Mouse (Mus musculus) stomach, embryonic 16.5 days (tissue): Measurements from ENCODE around the gene Rab1a. TPM values are rescaled to one million over a fixed set of nuclear protein-coding genes. Genes with fewer than 3 reads are reported as not detected.

Experiments used
- ATAC-seq: fragments of 200-750 bp; cut with Nextera tagmentation; 2 replicates; pipeline ENCODE4 v1.8.0; 2017; ENCODE audit warnings: moderate number of reproducible peaks, moderate TSS enrichment; ENCODE audit not compliant: insufficient read depth, low FRiP score
- H3K27ac ChIP-seq: fragments of 300-500 bp; sonication (generic); 2 replicates; pipeline ENCODE4 v1.5.1; 2014; ENCODE audit warnings: low read length
- H3K27me3 ChIP-seq: fragments of 300-500 bp; sonication (generic); 2 replicates; pipeline ENCODE4 v1.6.1; 2014; ENCODE audit warnings: low read length, control low read depth, mixed read lengths; ENCODE audit not compliant: control insufficient read depth, insufficient read depth
- H3K36me3 ChIP-seq: fragments of 300-500 bp; sonication (generic); 2 replicates; pipeline ENCODE4 v1.6.1; 2014; ENCODE audit warnings: low read length; ENCODE audit not compliant: control insufficient read depth, insufficient read depth
- H3K4me1 ChIP-seq: fragments of 300-500 bp; sonication (generic); 2 replicates; pipeline ENCODE4 v1.6.1; 2014; ENCODE audit warnings: low read length, control low read depth, mixed read lengths; ENCODE audit not compliant: control insufficient read depth, insufficient read depth
- H3K4me2 ChIP-seq: fragments of 300-500 bp; sonication (generic); 2 replicates; pipeline ENCODE4 v1.6.1; 2014; ENCODE audit warnings: low read depth, low read length, mixed read lengths
- H3K4me3 ChIP-seq: fragments of 300-500 bp; sonication (generic); replicated peaks from 2 replicates; pipeline ENCODE4 v1.5.1; 2014; ENCODE audit warnings: mild to moderate bottlenecking, low read length
- H3K9ac ChIP-seq: fragments of 300-500 bp; sonication (generic); 2 replicates; pipeline ENCODE4 v1.6.1; 2014; ENCODE audit warnings: low read length
- H3K9me3 ChIP-seq: fragments of 300-500 bp; sonication (generic); replicated peaks from 2 replicates; pipeline ENCODE4 v1.6.1; 2016; ENCODE audit warnings: low read length, control low read depth; ENCODE audit not compliant: control insufficient read depth
- WGBS: fragments of 180-500 bp; shearing (Covaris S2); extraction: QIAGEN DNeasy Blood & Tissue Kit; methylation state at CpG from one replicate; pipeline ENCODE4 v1.1.7; 2014; 5-methylcytosine and 5-hydroxymethylcytosine counted together
- polyA plus RNA-seq: library from polyadenylated mRNA; unstranded; fragments of >200 nt; fragmentation: Nextera tagmentation; extraction: Ambion mirVana; gene quantifications from 2 replicates; pipeline ENCODE4 v1.2.1, GENCODE M21; 2015

The Rab1a gene
- polyA plus RNA-seq, 1 experiment from 2014 or later, result 317 TPM

DNA sequence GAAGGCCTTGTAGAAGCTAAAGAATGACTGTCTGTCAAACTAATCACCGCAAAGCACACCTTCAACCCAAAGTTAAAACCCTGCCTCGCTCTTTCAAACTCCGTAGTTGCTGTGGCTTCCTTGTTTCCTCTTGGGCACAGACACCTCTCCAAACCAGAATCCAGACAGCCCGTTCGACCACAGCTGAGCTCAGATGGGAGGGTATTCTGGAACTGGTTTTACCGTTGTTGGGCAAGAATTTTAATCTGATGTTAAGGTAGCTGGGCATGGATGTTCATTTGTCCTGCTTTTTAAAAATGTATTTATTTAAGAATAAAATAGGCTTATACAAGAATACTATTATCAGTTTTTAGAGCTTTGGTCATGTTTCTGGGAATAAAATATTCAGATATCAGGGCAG lies 14.0 kb upstream of the Rab1a start:
- Histone ChIP-seq H3K4me3 (no peak overlapping the region), H3K27me3 (no peaks in the 10 kb centered on the region), H3K36me3 (no peaks in the 10 kb centered on the region), H3K9me3 (no peaks in the 10 kb centered on the region), H3K27ac (no peak overlapping the region), H3K4me1 (no peaks in the 10 kb centered on the region), H3K9ac (no peak overlapping the region), H3K4me2 (no peak overlapping the region)
- ATAC-seq, result no peak
- WGBS, result 61% methylated on average over 6 of the region's 6 CpGs

DNA sequence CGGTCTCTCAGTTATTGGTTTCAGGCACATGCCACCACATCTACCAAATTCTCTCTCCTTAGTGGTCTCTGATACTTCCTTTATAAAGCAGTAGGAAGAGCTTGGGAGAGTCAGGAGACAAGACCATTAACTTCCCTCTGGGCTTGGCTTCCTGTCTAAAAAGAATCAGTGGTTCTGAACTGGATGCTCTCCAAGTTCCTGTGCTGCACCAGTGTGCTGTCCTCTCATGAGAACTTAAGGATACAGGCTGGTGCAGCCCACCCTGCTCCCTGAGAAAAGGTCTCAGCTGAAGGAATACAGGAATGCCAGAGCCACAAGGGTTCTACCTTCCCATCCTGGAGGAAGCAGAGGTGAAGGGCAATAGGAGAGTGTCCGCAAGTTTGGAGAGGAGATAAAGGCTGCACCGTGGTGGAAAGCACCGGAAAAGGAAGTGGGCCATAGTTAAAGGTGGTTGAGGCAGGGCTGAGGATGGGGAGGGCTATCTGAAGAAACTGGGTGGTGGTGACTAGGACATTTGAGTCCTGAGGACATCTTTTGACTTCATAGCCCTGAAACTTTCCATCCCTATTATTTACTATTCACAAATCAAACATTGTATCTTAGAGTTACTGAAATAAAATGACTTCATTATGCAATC lies 8.0 kb upstream of the Rab1a start:
- no peak for ATAC-seq
- Histone ChIP-seq H3K9ac (no peak overlapping the region), H3K4me3 (no peak overlapping the region), H3K9me3 (no peaks in the 10 kb centered on the region), H3K4me1 (no peaks in the 10 kb centered on the region), H3K27me3 (no peaks in the 10 kb centered on the region), H3K36me3 (no peaks in the 10 kb centered on the region), H3K4me2 (no peak overlapping the region), H3K27ac (no peak overlapping the region)
- 86% methylated on average over 4 of the region's 4 CpGs for WGBS

DNA sequence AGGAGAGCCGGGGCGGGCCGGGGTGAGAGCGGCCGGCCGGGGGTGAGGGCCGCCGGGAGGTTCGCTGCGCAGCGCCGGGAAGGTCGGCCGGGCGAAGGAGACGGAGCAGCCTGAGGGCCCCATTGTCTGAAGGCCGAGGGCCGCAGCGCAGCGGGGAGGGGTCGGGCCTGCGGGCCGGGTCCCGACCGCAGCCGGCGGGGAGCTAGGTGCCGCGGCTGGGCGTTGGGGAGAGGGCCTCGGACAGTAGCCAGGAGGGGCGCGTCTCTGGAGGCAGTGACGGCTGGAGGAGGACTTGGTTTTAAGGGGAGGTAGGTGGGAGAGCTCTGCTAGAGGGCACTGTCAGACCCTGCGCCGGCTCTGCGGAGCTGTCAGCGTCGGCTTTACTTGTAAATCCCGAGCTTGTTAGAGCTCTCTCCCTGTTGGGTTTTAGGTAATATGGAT lies 449 bp downstream of the Rab1a start:
- Histone ChIP-seq H3K9me3 (no peaks in the 10 kb centered on the region), H3K4me3 (peak overlapping the region; percentile 95), H3K9ac (peak overlapping the region; percentile 100), H3K36me3 (no peaks in the 10 kb centered on the region), H3K27ac (peak overlapping the region; percentile 98), H3K4me2 (peak overlapping the region; percentile 88), H3K27me3 (no peaks in the 10 kb centered on the region), H3K4me1 (peaks cover 20% of the 10 kb centered on the region)
- peak; percentile 6; the same call in 1 of the 2 replicates for ATAC-seq
- WGBS, result 1% methylated on average over 38 of the region's 40 CpGs

DNA sequence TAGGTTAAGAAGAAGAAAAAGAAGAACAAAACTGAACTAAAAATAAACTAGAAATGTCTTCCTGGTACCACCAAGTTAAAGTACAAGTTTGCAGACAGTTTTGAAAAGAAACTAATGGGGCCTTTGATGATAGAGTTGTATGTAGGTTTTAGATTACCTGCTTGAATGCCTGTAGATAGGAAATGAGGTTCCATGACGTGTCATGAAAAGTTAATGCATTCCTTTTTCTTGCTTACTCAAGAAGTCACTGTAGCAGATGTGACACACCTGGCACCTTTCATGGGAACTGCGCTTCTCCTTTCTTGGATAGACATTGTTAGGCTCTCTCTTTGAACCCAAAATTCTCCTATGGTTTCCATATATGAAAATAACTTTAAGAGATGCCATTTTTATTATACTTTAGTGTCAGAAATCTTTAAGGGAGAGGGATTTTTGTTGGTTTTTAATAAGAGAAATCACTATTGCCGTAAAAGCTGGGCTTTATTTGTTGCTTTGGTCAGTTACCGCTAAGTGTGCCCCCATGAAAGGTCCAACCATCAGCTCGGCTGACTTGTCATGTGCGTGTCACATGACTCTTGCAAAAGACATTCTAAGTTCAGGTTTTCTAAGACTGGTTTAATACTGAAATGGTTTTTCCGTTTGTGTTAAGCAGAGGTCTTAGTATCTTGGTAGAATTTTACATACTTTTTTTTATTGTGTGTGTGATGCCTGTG lies 1.2 kb downstream of the Rab1a start:
- H3K9me3 ChIP-seq, result no peaks in the 10 kb centered on the region
- ATAC-seq, result no peak
- H3K4me1 ChIP-seq, result peaks cover 20% of the 10 kb centered on the region
- H3K4me3 ChIP-seq, result peak overlapping the region; percentile 95
- H3K4me2 ChIP-seq, result peak overlapping the region; percentile 88
- H3K36me3 ChIP-seq, result no peaks in the 10 kb centered on the region
- H3K27me3 ChIP-seq, result no peaks in the 10 kb centered on the region
- H3K27ac ChIP-seq, result peak overlapping the region; percentile 98
- 27% methylated on average over 7 of the region's 7 CpGs for WGBS
- H3K9ac ChIP-seq, result peak overlapping the region; percentile 100

DNA sequence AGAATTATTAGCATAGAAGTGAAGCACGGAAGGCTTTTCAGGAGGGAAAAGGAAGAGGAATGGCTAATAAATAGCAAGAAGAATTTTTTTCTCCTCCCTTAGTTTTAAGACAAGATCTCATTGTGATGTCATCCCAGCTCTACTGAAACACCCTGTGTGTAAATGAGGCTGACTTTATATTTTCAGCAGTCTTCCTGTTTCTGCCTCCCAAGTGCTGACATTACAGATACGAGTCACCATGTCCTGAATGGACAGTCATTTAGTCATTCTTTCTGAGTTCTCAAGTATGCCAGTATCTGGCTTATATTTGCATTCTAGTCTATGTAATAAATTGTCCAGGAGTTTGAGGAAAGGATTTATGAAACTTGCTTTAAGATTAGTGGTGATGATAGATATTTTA lies 3.1 kb downstream of the Rab1a start:
- Histone ChIP-seq H3K4me2 (0 out of 2 replicates have a peak overlapping the region, but pooled peaks have one; percentile 0), H3K4me1 (peaks cover 20% of the 10 kb centered on the region), H3K9me3 (no peaks in the 10 kb centered on the region), H3K9ac (no peak overlapping the region), H3K4me3 (no peak overlapping the region), H3K36me3 (no peaks in the 10 kb centered on the region), H3K27me3 (no peaks in the 10 kb centered on the region), H3K27ac (no peak overlapping the region)
- 61% methylated on average over 2 of the region's 2 CpGs for WGBS
- ATAC-seq, result no peak

DNA sequence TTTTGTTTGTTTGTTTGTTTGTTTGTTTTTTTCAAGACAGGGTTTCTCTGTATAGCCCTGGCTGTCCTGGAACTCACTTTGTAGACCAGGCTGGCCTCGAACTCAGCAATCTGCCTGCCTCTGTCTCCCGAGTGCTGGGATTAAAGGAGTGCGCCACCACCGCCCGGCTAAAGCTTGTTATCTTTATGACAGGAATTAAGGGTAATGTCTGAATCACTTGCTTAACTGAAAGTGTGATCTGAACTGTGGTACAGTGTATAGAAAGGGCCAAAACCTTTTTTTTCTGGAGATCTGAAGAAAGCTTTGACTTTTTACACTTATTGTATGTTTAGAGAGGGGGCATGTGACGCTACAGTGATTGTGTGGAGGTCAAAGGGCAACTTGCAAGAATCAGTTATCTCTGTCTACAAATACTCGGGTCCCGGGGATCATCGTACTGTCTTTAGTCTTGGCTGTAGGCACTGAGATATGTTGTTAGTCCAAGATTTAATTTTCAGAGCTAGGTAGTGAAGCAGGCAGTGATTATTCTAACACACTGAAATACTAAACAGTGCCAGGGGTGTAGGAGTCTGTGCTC lies 3.7 kb downstream of the Rab1a start:
- peaks cover 24% of the 10 kb centered on the region for H3K4me1 ChIP-seq
- H3K4me3 ChIP-seq, result no peak overlapping the region
- H3K27me3 ChIP-seq, result no peaks in the 10 kb centered on the region
- no peak for ATAC-seq
- 48% methylated on average over 9 of the region's 9 CpGs for WGBS
- no peaks in the 10 kb centered on the region for H3K9me3 ChIP-seq
- H3K27ac ChIP-seq, result 0 out of 2 replicates have a peak overlapping the region, but pooled peaks have one; percentile 21
- H3K36me3 ChIP-seq, result no peaks in the 10 kb centered on the region
- H3K4me2 ChIP-seq, result no peak overlapping the region
- no peak overlapping the region for H3K9ac ChIP-seq

DNA sequence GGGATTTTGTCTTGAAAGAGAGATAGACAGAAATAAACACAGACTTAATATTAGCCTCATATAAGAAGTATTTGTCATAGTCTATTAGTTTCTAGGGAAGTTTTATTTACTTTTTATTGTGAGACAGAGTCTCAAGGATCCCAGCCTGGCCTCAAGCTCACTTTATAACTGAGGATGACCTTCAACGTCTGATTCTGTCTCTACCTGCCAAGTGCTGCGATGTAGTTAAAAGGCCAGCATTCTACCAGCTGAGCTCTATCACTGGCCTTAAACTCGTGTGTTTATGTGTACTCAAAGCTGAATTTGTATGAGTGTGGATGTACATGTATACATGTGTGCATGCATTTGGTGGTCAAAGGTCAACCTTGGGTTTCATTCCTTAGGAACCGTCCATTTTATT lies 4.3 kb downstream of the Rab1a start:
- H3K9me3 ChIP-seq, result no peaks in the 10 kb centered on the region
- no peaks in the 10 kb centered on the region for H3K27me3 ChIP-seq
- H3K36me3 ChIP-seq, result no peaks in the 10 kb centered on the region
- no peak overlapping the region for H3K4me2 ChIP-seq
- H3K9ac ChIP-seq, result no peak overlapping the region
- no peak for ATAC-seq
- H3K27ac ChIP-seq, result 0 out of 2 replicates have a peak overlapping the region, but pooled peaks have one; percentile 21
- H3K4me1 ChIP-seq, result peaks cover 25% of the 10 kb centered on the region
- 49% methylated on average over 4 of the region's 4 CpGs for WGBS
- no peak overlapping the region for H3K4me3 ChIP-seq

DNA sequence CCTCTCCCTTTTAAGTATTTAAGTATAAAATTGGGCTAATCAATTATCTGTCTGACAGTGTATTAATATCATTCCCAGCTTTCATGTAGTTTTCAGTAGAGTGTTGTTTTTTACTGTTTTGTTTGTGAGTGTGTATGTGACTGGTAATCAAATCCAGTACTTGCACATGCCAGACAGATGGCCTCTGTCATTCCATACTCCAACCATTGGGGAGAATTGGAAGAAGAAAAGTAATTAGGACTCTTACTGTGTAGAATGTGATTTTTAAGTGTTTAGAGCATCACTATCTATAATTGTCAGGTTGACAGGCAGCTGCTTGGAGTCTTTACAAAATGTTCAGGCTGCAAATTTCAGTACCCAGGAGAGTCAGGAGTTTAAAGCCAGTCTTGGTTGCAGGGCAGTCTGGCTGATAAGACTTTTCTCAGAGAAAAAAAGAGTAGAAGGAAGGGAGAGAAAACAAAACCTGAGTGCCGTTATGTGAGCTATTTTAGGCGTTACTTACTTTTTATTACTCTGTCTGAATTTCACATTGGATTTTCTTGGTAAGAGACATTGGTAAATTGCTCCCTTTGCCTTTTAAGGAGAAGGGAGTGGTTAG lies 5.5 kb downstream of the Rab1a start:
- Histone ChIP-seq H3K9me3 (no peaks in the 10 kb centered on the region), H3K27ac (no peak overlapping the region), H3K4me2 (no peak overlapping the region), H3K9ac (no peak overlapping the region), H3K36me3 (no peaks in the 10 kb centered on the region), H3K4me3 (no peak overlapping the region), H3K27me3 (no peaks in the 10 kb centered on the region), H3K4me1 (peaks cover 28% of the 10 kb centered on the region)
- ATAC-seq, result no peak
- 35% methylated on average over 2 of the region's 2 CpGs for WGBS

DNA sequence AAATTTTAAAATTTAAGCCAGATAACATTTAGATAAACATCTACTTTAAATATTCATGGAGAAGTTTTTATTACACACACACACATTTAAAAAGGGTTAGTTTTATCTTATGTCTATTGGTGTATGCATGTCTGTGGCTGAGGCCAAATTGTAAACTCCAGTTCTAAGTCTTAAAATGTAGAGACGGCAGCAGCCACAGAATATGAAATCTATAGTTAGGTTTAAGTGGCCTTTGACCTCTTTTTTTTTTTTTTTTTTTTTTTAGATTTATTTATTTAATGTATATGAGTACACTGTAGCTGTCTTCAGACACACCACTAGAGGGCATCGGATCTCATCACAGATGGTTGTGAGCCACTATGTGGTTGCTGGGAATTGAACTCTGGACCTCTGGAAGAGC lies 6.4 kb downstream of the Rab1a start:
- 60% methylated on average over 2 of the region's 2 CpGs for WGBS
- Histone ChIP-seq H3K27me3 (no peaks in the 10 kb centered on the region), H3K9ac (no peak overlapping the region), H3K4me3 (no peak overlapping the region), H3K36me3 (no peaks in the 10 kb centered on the region), H3K27ac (no peak overlapping the region), H3K4me1 (peaks cover 28% of the 10 kb centered on the region), H3K4me2 (no peak overlapping the region), H3K9me3 (no peaks in the 10 kb centered on the region)
- ATAC-seq, result no peak
